Mouse (Mus musculus) adrenal gland (tissue): ENCODE measurements around the gene Naaladl2.

Experiments used
- intact Hi-C: fragments of 180-260 bp; cut with DNase I; formaldehyde crosslinking; loops from one replicate; pipeline ENCODE4 v1.15.1; 2025

The Naaladl2 gene

DNA sequence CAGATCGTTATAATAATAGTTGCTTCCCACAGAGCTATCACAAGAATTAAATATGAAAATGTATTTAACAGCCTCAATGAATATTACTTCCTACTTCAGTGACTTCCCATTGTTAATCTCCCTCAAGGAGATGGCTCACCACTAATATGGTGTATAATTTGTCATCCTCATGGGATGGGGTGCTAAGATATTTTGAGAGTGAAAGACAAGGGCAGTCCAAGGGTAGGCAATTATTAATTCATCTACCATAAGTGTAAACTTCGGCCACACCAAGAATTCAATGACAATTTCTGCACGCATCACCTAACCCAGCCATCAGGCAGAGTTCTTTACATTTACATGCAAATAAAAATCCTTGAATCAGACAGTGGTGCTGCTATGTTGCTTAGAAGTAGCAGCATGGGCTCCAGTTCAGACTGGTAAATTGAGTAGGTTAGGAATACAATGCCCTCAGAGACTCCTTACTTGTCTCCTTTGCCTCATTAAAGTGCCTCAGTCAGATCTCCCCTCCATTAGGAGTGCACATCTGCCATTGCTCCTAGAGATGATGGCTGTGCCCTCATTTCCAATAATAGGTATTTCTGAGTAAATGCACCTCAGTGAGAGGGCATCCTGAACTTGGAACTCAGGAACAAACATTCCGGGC is 438.2 kb downstream of the Naaladl2 start:
- intact Hi-C loops: no loop called here

GRCm38 (mm10) chr3:24690162-24690915 is 453.7 kb downstream of the Naaladl2 start:
- intact Hi-C loops: no loop called here

DNA sequence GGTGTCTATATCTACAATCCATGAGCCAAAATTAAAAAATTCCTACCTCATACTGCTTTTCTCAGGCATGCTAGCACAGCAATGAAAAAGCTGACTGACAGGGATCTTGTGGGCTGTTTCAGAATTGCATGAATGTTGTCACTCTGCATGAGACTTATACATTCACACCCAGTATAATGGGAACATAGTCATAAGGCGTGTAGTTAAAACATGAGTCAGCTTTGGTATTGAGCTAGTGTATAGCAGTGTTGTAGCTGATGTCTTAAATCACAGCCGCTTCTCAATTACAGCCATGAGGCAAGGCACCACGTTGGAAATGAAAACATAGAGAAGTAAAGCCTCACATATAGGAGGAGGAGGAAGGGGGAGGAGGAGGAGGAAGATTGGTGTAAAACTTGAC is 473.6 kb downstream of the Naaladl2 start:
- intact Hi-C loops: no loop called here

- intact Hi-C loops: no loop called here
These were observed 475.8 kb downstream of the Naaladl2 start for GRCm38 (mm10) chr3:24668052-24668916.

GRCm38 (mm10) chr3:24665408-24665807 is 478.7 kb downstream of the Naaladl2 start:
- intact Hi-C loops: no loop called here

- intact Hi-C loops: no loop called here
These were observed 480.3 kb downstream of the Naaladl2 start for GRCm38 (mm10) chr3:24663749-24664148.

DNA sequence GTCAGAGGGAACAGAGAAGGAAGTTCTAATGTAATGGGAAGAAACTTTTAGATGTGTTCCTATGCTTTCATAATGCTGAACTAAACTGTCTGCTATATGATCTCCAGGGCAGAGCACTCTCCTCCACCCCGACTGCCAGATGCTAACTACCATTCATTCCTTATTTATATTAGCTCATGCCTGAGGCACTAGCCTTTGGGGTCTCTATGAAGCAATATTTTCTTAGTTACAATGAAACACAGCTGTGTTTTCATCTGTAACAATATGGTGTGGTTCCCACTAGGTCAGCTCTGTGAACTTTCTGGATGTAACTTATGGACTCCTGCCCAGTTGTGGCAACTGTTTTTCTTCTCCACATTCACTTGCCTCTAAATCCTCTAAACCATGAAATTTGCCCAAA is 514.0 kb downstream of the Naaladl2 start:
- intact Hi-C loops: no loop called here

DNA sequence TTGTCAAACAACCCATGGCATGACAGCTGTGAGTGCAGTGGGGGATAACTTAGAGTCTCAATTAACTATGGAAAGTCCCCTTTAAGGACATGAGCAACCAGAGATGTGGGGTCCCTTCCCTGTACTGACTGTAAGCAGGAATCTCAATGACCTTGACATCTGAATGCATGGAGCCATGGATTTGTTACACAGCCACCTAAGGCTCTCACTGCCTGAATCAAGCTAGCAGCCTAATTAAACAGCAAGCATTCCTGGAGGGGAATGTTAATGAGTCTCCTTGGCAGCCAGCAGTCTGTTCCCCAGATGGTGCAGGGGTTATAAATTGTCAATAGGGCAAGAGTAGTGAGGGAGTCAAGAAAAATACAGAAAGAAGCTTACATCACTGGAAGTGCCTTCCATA is 538.6 kb downstream of the Naaladl2 start:
- intact Hi-C loops: no loop called here

GRCm38 (mm10) chr3:24604791-24605320 is 539.2 kb downstream of the Naaladl2 start:
- intact Hi-C loops: no loop called here

DNA sequence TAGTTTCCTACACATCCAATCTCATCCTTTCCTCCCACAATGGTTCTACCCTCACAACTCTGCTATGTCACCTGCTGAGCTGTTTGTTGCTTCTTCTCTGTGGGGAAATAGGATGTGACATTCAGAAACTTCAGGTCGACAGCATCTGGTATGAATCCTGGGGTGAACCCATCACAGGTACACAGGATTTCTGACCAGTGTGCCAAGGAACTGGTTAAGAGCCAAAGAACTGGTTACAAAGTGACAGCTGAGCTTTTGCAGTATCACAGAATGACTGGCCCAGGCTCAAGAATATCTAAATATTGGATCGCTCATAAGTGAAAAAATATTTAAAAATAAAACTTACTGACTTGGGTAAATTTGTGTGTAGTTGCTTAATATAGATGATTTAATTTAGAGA is 548.6 kb downstream of the Naaladl2 start:
- intact Hi-C loops: no loop called here

GRCm38 (mm10) chr3:24556617-24557016 is 587.4 kb downstream of the Naaladl2 start:
- intact Hi-C loops: no loop called here

GRCm38 (mm10) chr3:24553701-24554100 is 590.4 kb downstream of the Naaladl2 start:
- intact Hi-C loops: no loop called here

GRCm38 (mm10) chr3:24552631-24553030 is 591.4 kb downstream of the Naaladl2 start:
- intact Hi-C loops: no loop called here

DNA sequence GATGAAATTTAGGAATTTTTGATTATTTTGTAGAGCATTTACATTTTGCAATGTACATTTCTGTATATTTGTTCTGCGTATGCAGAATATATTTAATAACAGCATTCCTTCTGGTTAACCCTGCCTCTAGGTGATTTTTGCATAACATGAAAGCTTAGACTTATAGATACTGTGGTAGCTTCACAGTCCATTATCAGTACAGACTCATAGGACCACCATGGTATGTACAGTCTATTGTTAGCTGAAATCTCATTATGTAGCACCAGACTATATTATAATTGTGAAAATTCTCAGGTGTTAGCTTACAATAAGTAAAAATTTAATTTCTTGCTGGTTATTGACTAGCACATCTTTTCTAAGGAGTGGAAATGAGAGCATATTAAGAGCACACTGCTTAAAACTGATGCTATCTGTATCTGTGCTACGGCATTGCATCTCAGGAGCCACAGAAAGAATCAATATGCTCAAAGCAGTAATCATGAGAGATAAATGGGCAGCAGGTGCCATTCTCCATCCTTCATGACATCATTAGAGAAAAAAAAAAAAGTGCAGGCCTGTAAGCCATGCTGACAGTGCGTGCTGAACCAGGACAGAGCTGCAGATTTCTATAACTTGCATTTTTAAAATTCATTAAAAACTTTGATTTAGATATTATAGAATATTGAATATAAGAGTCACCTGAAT is 610.1 kb downstream of the Naaladl2 start:
- intact Hi-C loops: no loop called here

- intact Hi-C loops: no loop called here
These were observed 629.1 kb downstream of the Naaladl2 start for GRCm38 (mm10) chr3:24514918-24515317.

DNA sequence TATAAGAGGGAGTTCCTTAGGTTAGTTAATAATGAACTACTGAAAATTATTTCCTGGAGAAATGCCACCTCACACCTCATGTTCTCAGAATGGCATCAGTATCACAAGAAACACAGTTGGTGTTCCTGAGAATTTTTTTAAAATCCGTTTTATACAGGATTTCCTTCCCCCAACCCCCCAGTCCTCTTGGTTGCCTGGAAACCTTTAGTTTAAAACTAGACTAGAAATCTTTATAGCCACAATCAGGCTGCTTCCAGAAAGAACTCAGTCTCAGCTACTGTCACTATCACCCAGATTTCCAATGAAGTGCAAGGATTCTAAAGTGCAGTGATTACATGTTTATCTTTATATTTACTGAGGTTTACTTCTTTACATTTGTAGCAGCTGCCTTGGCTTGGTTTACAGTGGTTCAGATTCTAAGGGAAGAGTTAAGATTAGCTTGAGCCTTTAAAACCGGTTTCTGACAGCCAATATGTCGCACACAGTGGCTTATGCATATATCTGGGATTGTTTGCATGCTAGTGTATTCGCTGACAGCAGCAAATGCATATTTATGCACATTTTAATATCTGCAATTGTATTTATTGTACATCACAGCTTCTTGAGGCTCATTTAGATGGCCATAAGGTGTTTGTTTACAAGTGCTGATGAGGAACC is 657.5 kb downstream of the Naaladl2 start:
- intact Hi-C loops: no loop called here

- intact Hi-C loops: no loop called here
These were observed 680.1 kb downstream of the Naaladl2 start for GRCm38 (mm10) chr3:24463941-24464340.

- intact Hi-C loops: no loop called here
These were observed 703.4 kb downstream of the Naaladl2 start for GRCm38 (mm10) chr3:24440621-24441020.

DNA sequence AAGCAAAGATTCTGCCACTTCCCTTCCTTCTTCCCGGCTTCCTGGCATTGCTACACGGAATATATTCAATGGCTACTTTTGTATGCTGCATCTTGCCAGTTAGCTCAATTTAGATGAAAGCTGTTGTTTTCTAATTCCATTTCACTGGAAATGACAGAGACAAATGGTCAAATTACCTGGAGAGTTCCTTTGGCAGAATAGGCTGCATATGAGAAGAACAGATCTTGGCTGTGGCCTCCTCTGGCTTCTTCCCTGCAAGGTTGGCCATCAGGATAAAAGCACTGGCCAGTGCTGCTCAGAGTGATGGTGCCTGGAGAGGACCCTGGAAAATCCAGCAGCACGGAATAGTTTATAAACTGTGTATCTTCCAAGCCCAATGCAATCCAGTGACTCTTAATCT is 711.3 kb downstream of the Naaladl2 start:
- intact Hi-C loops: no loop called here

- intact Hi-C loops: no loop called here
These were observed 752.3 kb downstream of the Naaladl2 start for GRCm38 (mm10) chr3:24391737-24392136.

DNA sequence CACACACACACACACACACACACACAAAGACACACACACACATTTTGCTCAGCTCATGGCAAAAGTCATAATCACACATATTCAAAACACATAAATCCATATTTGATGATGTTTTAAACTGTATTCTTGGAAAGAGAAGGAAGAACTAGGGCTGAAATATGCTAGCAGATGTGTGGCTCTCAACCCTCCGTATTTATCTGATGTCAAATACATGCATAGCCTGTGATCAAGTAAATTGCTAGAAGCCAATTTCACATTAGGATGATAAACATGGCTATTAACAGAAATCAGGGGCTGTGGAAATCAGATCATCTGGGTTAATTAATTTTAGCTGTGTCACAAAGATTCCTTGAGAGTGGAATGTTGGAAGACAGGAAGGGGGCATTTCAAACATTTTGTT is 752.8 kb downstream of the Naaladl2 start:
- intact Hi-C loops: no loop called here
